Comparison of ENCODE assay signal across 28 mouse cellular contexts in genomic region chr16:95806510-95806909, GRCm38 (mm10).
DNase-seq lines count a peak whose midpoint lies in the region; ATAC-seq lines count a peak whose summit lies in the region.
"Had no signal": no experiment of that assay in that cellular context is flagged by ENCODE, and none has a peak within 500 bp of the region (broad histone marks: within the 10 kb centered on the region; RNA-seq: fewer than 3 reads in every experiment).

No protein-coding gene starts in this region.

- H3K27me3 ChIP-seq in lung, embryonic 16.5 days (ENCODE audit: control insufficient read depth, insufficient read depth, low read depth, low read length) = no peaks in the 10 kb centered on the region
- H3K27me3 ChIP-seq: CH12.LX; hindbrain, embryonic 15.5 days; limb, embryonic 13.5 days; midbrain, embryonic 13.5 days had no signal

- H3K9me3 ChIP-seq in lung, embryonic 16.5 days (ENCODE audit: control insufficient read depth, low read length) = no peaks in the 10 kb centered on the region
- H3K9me3 ChIP-seq: hindbrain, embryonic 10.5 days; hindbrain, embryonic 15.5 days; limb, embryonic 13.5 days; midbrain, embryonic 13.5 days had no signal

- no peak overlapping the region for H3K9ac ChIP-seq in lung, embryonic 16.5 days (ENCODE audit: low read length)
- H3K9ac ChIP-seq: forebrain, postnatal 0 days; hindbrain, embryonic 15.5 days; limb, embryonic 13.5 days; liver, embryonic 14.5 days; lung, embryonic 14.5 days; midbrain, embryonic 13.5 days had no signal

- H3K36me3 ChIP-seq in lung, embryonic 16.5 days (ENCODE audit: control insufficient read depth, insufficient read depth, low read length) = no peaks in the 10 kb centered on the region
- H3K36me3 ChIP-seq: hindbrain, embryonic 10.5 days; hindbrain, embryonic 15.5 days; limb, embryonic 13.5 days; midbrain, embryonic 13.5 days had no signal

- H3K4me2 ChIP-seq in lung, embryonic 16.5 days (ENCODE audit: low read depth, low read length) = no peak overlapping the region
- H3K4me2 ChIP-seq: hindbrain, embryonic 15.5 days; limb, embryonic 13.5 days; lung, embryonic 14.5 days; midbrain, embryonic 13.5 days had no signal

- no peak overlapping the region for H3K27ac ChIP-seq in lung, embryonic 16.5 days (ENCODE audit: low read length)
- H3K27ac ChIP-seq: hindbrain, embryonic 10.5 days; hindbrain, embryonic 15.5 days; left cerebral cortex, adult 2 months; limb, embryonic 13.5 days; liver, embryonic 14.5 days; macrophage; midbrain, embryonic 13.5 days; stomach, postnatal 0 days had no signal

- DNase-seq in lung, postnatal 25 days (ENCODE audit: low spot score) = no peak
- DNase-seq in large intestine, adult 2 months (ENCODE audit: low read depth, low spot score) = peak; percentile 74
- DNase-seq in thymus, postnatal 10 days (ENCODE audit: low spot score in 2 of 2) = peak; percentile 47 to 51
- DNase-seq in left cerebral cortex, postnatal 10 days (ENCODE audit: extremely low spot score in 1 of 2, low spot score in 2 of 2) = no peak
- DNase-seq in layer of hippocampus, adult 9-11 months = no peak
- DNase-seq in right cerebral cortex, postnatal 36 days (ENCODE audit: low spot score in 2 of 2) = no peak
- DNase-seq: adrenal gland, adult 2 months; cerebellum, adult 2 months; cerebellum, postnatal 14 days; forebrain, postnatal 0 days; gastrocnemius, postnatal 10 days; heart, postnatal 14 days; kidney, adult 9 months; kidney, postnatal 14 days; lung, embryonic 14.5 days had no signal

- peaks cover 5% of the 10 kb centered on the region; the same call in 1 of the 2 replicates for H3K4me1 ChIP-seq in lung, embryonic 16.5 days (replicated peaks; ENCODE audit: control insufficient read depth, insufficient read depth, low read length)
- H3K4me1 ChIP-seq: hindbrain, embryonic 10.5 days; midbrain, embryonic 13.5 days had no signal

- 47% methylated on average over 5 of the region's 5 CpGs for WGBS in lung, embryonic 16.5 days
- 29% methylated on average over 5 of the region's 5 CpGs for WGBS in large intestine, adult 2 months

- peak; percentile 42; the same call in 1 of the 2 replicates for ATAC-seq in lung, embryonic 16.5 days (ENCODE audit: low read depth)
- ATAC-seq: activated CD4-positive, CD25-positive, alpha-beta regulatory T cell, adult 4 months; forebrain, postnatal 0 days; inflammation-experienced regulatory T-cells, adult 6 months; midbrain, embryonic 13.5 days had no signal

- H3K4me3 ChIP-seq in lung, embryonic 16.5 days (ENCODE audit: low read length) = no peak overlapping the region
- H3K4me3 ChIP-seq: erythroblast, embryonic 14.5 days; hindbrain, embryonic 10.5 days; hindbrain, embryonic 15.5 days; left cerebral cortex, adult 2 months; limb, embryonic 13.5 days; midbrain, embryonic 13.5 days had no signal

- intact Hi-C loops in left cerebral cortex, postnatal 10 days (cut with DNase I) = no loop called here

Comparison
In these comparisons a context has a peak if more than half of its experiments do, and no peak if none do; other contexts are left out.
1. DNase-seq: peak in large intestine, adult 2 months (single experiment) and thymus, postnatal 10 days (2 of 2); none in lung, postnatal 25 days (single experiment), left cerebral cortex, postnatal 10 days (0 of 2), layer of hippocampus, adult 9-11 months (single experiment) and right cerebral cortex, postnatal 36 days (0 of 2).